Mouse (Mus musculus): Measurements from ENCODE around the gene Nedd4. TPM values are rescaled to one million over a fixed set of nuclear protein-coding genes. Genes with fewer than 3 reads are reported as not detected.
A peak's percentile ranks its signal among the peaks of the same experiment; 100 is the strongest.
"Not testable (repeated sequence)": the region's sequence is repeated elsewhere in the genome, so short reads cannot be mapped to it uniquely, and the experiment has no call there.

The Nedd4 gene
- total RNA-seq, 2 experiments from 2014 or later = 47.8 to 67.9 TPM

GRCm38 (mm10) chr9:72644418-72645110 lies 17.6 kb upstream of the Nedd4 start:
- ATAC-seq (replicated peaks; ENCODE audit: low FRiP score, poor library complexity, severe bottlenecking) = no peak

DNA sequence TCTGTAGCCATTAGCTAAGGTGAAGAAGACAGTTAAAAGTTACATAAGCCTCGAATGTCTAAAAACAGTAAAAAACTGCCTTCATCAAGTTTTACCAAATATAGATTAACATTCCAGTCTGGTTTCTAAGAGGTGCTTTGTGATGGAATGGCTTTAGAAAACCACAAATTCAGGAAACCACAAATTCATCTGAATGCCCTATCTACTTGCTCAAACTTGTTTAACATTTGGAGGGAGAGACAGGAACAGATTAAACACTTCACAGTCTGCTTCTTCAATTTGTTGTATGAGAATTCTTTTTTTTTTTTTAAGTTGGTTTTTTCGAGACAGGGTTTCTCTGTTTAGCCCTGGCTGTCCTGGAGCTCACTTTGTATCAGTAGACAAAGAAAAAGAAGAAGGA lies 12.4 kb upstream of the Nedd4 start:
- ATAC-seq (replicated peaks; ENCODE audit: low FRiP score, poor library complexity, severe bottlenecking) = no peak

GRCm38 (mm10) chr9:72652961-72653360 lies 9.2 kb upstream of the Nedd4 start:
- ATAC-seq (replicated peaks; ENCODE audit: low FRiP score, poor library complexity, severe bottlenecking) = no peak

DNA sequence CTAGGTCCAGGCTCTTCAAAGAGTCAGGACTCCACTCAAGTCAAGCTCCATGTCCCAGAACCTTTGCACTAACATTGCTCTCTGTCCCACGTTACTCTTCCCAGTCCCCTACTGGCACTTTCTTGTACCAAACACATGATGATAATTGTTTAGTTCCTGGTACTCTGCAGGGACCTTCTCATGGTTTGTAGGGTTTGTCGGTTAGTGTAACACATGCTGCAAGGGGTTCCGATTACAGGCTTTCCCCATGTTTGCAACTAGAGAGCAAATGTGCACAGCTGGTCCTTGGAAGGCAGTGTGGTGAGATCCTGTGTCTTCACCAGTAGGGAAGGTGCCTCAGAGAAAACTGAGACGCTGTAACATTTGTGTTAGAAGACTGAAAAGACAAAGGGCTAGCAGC lies 8.6 kb upstream of the Nedd4 start:
- ATAC-seq (replicated peaks; ENCODE audit: low FRiP score, poor library complexity, severe bottlenecking) = no peak

- peak; percentile 81 for ATAC-seq (replicated peaks; ENCODE audit: low FRiP score, poor library complexity, severe bottlenecking)
Observed at GRCm38 (mm10) chr9:72654593-72655242, 7.4 kb upstream of the Nedd4 start.

- ATAC-seq (replicated peaks; ENCODE audit: low FRiP score, poor library complexity, severe bottlenecking) = no peak
Observed at GRCm38 (mm10) chr9:72655602-72656001, 6.5 kb upstream of the Nedd4 start.

DNA sequence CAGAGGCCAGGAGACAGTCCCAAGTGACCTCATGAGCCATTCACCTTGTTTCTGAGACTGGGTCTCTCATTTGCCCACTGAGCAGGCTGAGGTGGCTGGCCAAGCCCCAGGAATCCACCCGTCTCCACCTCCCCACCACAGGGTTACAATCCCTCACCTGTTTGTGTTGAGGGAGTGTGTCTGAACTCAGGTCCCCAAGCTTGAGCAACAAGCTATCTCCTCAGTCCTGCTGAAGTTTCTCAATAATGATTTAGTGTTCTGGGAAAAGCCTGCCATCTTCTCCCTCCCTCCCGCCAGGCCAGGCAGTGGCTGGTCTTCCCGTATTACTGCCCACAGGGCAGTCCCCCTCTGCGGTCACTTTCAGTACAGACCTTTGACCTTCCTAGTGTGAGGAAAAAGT lies 5.7 kb upstream of the Nedd4 start:
- ATAC-seq (replicated peaks; ENCODE audit: low FRiP score, poor library complexity, severe bottlenecking) = no peak

DNA sequence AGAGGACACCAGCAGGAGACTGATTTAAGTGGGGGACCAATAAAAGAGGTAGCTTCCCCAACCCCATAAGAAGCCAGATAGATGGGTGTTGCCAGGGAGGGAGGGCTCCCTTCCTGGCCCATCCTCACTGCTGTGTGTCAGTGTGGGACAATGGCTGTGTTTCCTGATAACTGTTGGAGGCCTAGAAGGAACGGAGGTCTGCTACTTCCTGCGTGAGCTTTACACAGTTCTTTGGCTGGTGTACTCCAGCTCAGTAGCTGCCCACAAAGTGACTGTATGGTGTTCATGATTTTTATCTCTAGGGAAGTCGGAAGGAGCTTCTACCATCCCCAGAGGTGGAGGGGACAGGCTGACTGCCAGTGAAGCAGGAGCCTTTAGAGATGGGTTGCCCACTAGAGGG lies 5.2 kb upstream of the Nedd4 start:
- no peak for ATAC-seq (replicated peaks; ENCODE audit: low FRiP score, poor library complexity, severe bottlenecking)

GRCm38 (mm10) chr9:72657694-72658093 lies 4.5 kb upstream of the Nedd4 start:
- ATAC-seq (replicated peaks; ENCODE audit: low FRiP score, poor library complexity, severe bottlenecking) = no peak

DNA sequence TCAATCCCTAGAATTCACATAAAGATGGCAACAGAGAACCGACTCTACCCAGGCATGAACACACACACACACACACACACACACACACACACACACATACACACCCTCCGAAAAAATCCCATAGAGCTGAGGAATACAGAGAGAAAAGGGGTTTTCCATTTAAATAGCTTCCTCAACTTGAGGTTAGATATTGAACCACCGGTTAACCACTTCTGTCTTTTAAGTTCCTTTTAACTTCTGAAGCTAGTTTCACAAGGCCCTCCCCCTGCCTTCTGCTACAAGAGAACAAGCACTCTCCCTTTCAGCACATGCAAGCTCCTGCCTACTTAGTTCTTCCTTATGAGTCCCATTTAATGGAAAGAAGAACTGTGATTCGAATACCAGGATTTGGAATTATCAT lies 2.0 kb upstream of the Nedd4 start:
- no peak for ATAC-seq (replicated peaks; ENCODE audit: low FRiP score, poor library complexity, severe bottlenecking)

- no peak for ATAC-seq (replicated peaks; ENCODE audit: low FRiP score, poor library complexity, severe bottlenecking)
Observed at GRCm38 (mm10) chr9:72660911-72661310, 1.2 kb upstream of the Nedd4 start.

DNA sequence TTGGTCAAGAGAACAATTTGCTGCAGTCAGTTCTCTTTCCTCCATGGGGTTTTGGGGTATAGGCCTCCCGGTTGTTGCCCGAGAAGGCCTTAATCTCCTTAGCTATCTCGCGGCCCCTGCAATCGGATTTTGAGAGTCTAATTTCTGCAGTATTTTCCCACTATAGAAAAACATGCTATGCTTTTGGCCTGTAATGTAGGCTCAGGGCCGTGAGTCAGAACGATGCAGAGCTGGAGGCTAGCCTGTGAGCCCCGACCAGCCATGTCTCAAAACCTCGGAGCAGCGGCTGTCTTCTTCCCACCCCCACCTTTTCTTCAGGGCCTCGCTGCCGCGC lies 618 bp upstream of the Nedd4 start:
- ATAC-seq (replicated peaks; ENCODE audit: low FRiP score, poor library complexity, severe bottlenecking) = no peak

DNA sequence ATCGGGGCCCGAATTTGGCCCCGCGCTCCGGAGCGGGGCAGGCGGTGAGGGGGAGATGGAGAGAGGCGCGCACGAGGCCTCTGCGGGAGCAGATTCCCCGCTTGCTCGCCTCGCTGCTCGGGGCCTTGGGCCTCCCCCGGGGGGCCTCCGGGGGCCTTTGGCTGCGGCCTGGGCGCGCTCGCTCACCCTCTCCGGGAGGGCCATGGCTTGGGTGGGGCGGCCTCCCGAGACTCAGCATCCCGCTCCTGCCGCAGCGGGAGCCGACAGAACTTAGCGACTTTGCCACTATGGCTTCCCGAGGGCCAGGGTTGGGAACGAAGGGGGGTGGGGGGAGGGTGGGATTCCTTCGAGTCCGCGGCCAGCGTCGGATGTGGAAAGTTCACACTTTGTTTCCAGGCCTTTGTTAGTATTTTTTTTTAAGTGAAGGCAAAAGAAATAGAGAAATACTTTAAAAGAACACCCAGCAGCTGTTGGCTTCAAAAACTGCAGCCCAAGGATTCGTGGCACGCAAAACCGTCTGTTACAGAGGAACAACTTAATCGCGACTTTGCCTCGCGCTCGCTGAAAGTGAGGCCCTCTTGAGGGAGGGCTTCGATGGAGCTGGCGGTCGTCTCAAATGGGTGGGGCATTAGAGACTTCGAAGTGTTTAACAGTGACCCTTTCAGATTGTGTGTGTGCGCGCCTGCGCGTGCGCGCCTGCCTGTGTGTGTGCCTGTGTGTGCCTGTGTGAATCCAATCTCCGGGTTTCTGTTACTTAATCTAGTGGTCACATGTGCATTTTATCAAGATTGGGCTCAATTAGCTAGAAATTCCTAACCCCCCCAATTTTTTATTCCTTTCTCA lies 766 bp downstream of the Nedd4 start:
- ATAC-seq (replicated peaks; ENCODE audit: low FRiP score, poor library complexity, severe bottlenecking) = peak; percentile 64

GRCm38 (mm10) chr9:72663534-72663918 lies 1.4 kb downstream of the Nedd4 start:
- ATAC-seq (replicated peaks; ENCODE audit: low FRiP score, poor library complexity, severe bottlenecking) = no peak

DNA sequence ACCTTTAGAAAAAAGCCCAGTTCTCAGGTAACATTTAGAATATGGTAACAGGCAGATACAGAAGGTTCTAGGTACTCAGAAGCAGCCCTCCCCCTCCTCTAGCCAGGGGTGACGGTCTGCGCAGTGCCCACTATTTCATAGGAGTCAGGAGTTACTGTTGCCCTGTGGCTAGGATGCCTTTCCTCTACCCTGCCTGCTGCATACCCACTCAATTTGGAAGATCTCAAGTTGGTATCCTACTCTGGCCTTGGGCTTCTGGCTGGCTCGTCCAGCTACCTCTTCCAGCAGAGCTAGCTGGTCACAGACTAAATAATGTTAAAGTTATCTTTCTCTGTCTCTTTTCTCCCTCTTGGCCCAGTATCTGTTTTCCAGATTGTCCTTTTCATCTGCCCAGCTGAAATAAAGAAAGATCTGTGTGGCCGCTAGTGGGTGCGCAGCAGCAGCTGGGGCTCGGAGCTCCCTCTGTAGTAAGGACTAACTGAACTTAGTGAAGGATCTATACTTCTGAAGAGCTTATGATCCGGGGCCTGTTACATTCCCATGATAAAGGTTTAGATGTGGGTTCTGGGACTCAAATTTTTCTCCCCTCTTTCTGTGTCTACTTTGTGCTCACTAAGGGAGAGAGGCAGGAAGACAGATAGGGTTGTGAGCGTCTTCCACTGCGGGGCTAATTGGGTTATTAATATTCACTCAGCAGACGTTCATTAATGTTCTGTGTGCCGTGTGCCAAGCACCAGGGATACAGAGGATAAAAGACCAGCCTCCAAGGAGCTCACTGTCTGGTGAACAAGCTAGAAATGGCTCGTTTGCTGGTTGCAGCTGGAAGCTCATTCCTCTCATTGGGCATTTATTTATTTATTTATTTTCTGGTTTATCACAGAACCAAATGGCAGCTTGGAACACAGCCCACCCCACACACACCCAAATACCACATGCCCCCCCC lies 2.5 kb downstream of the Nedd4 start:
- ATAC-seq (replicated peaks; ENCODE audit: low FRiP score, poor library complexity, severe bottlenecking) = no peak

DNA sequence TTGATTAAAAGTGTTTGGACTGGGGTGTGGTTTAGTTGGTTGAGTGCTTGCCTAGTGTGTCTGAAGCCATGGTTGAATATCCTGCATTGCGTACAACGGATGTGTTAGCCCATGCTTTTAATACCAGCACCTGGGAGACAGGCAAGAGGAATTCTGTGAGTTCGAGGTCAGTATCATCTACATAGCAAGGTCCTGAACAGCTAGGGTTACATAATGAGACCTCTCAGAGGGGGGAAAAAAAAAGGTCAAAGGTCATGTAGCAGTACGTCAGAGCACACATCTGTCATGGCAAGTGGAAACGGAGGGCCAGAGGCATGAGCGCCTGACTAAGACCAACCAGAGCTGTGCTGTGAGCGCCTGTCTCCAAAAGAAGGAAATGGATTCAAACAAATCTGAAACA lies 3.4 kb downstream of the Nedd4 start:
- ATAC-seq (replicated peaks; ENCODE audit: low FRiP score, poor library complexity, severe bottlenecking) = no peak

DNA sequence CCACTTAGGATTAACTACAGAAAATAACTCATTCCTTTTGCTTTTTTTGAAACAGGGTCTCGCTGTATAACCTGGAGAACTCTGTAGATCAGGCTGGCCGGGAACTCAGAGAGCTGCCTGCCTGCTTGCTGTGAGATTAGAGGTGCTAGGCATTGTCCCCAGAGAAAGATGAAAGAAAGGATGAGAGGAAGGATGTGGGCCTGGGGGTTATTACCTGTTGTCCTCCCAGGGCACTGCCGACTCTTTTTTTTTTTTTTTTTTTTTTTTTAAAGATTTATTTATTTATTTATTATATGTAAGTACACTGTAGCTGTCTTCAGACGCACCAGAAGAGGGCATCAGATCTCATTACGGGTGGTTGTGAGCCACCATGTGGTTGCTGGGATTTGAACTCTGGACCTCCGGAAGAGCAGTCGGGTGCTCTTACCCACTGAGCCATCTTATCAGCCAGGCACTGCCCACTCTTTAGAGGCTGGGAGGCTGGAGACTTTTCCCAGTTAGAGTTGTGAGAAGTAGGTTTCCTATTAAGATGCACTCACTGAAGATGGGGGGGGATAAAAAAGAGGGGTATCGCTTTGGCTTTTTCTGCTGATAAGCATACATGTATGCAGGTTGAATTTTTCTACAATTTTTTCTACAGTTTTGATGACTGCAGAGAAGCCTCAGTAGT lies 4.3 kb downstream of the Nedd4 start:
- not testable (repeated sequence) for ATAC-seq (replicated peaks; ENCODE audit: low FRiP score, poor library complexity, severe bottlenecking)

DNA sequence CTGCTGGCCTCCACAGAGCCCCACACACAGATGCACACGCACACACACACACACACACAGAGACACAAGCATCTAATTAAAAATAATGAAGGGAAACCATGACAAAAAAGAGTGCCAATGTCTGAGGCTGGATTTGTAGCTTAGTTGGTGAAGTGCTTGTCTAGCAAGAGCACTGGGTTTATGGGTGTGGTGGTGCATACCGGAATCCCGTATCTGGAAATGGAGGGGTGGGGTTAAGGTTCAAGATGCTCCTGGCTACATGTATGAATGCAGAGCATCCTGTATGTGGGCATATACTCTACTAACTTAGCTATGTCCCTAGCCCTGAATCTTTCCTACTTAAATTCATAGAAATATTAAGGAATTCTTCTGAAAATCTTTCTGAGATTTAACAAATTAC lies 5.0 kb downstream of the Nedd4 start:
- no peak for ATAC-seq (replicated peaks; ENCODE audit: low FRiP score, poor library complexity, severe bottlenecking)

DNA sequence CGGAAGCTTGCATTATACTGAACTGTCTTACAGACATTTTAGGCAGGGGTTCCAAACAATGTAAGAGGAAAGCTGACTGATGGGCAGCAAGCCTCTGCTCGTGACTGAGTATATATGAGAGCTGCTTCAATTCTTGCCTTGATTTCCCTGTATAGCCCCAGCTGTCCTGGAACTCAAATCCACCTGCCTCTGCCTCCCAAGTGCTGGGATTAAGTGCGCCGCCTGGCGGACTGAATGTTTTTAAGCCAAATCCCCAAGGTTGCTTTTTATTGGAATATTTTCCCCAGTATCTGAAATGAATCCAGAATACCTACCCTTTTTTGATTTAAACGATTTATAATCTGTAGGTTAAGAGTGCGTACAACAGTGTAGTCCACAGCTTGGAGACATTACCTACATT lies 7.2 kb downstream of the Nedd4 start:
- no peak for ATAC-seq (replicated peaks; ENCODE audit: low FRiP score, poor library complexity, severe bottlenecking)
